Mouse (Mus musculus) lung, postnatal 0 days (tissue): ENCODE measurements around the gene Babam2.

ENCODE experiments used
- CTCF ChIP-seq: IDR thresholded peaks from 2 replicates; pipeline ENCODE4 v1.5.1; 2016; ENCODE audit warnings: antibody characterized with exemption, mild to moderate bottlenecking
- EP300 ChIP-seq: IDR thresholded peaks from 2 replicates; pipeline ENCODE4 v1.6.1; 2016; ENCODE audit warnings: antibody characterized with exemption, mild to moderate bottlenecking, control low read depth

GRCm38 (mm10) chr5:32033185-32033584, 335.7 kb downstream of the Babam2 start:
- TF ChIP-seq CTCF (no peak), EP300 (no peak)
